Mouse (Mus musculus) myocyte (in vitro differentiated cells): ENCODE results near the gene Gm21987.

Experiments
- E2F4 ChIP-seq: IDR thresholded peaks from one replicate; pipeline ENCODE4 v1.6.1; 2011; ENCODE audit warnings: mild to moderate bottlenecking, control low read depth, moderate library complexity; ENCODE audit not compliant: insufficient read depth
- MYOG ChIP-seq, 3 experiments: IDR thresholded peaks; one replicate each; pipeline ENCODE4 v1.6.1; 2011; ENCODE audit warnings: control low read depth in 2 of 3, low read depth in 2 of 3, mild to moderate bottlenecking in 2 of 3; ENCODE audit not compliant: insufficient read length in 2 of 3, control insufficient read depth in 1 of 3, insufficient read depth in 1 of 3
- POLR2A ChIP-seq: IDR thresholded peaks from one replicate; pipeline ENCODE4 v1.6.1; 2011; ENCODE audit warnings: low read depth, mild to moderate bottlenecking, control low read depth, moderate library complexity; ENCODE audit not compliant: insufficient read length
- TCF12 ChIP-seq: IDR thresholded peaks from one replicate; pipeline ENCODE4 v1.6.1; 2011; ENCODE audit warnings: mild to moderate bottlenecking, control low read depth; ENCODE audit not compliant: poor library complexity, insufficient read depth, severe bottlenecking

DNA sequence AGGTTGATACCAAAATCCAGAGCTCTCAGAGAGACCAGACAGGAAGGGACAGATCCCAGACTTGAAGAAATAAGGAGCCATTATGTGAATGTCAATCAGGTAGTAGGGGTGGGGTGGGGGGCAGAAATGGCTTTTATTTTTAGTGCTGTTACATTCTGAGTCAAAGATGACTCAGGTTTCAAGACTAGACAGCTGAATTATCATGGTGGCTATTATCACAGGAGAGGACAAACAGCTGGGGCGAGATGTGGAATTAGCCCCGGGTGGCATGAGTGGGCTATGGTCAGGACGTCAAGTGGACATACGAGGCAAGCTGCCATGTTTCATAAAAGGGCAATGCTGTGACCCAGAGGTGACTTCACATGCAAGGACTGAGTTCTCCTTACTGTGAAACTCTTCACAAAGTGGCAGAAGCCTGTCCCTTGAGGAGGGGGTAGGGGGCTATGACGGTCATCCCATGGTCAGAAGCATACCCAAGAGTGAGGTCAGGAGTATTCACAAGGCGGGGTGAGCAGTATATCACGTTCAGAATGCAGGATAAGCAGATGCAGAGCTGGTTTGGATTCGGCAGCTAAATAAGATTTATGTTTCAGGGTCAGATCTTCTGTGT, 42.5 kb downstream of the Gm21987 start:
- TF ChIP-seq POLR2A (no peak), TCF12 (peak; percentile 83), E2F4 (no peak), MYOG (IDR thresholded peaks at IDR 0.05; ENCODE audit: control insufficient read depth in 1 of 3, insufficient read depth in 1 of 3, insufficient read length in 2 of 3, low read depth in 2 of 3) (peak; percentile 66 to 92 (median 87))
